Mouse (Mus musculus) hindbrain, embryonic 10.5 days (tissue): Measurements from ENCODE around the gene Lbp. TPM values are rescaled to one million over a fixed set of nuclear protein-coding genes. Genes with fewer than 3 reads are reported as not detected.

Experiments used
- DNase-seq: peaks from one replicate; pipeline ENCODE4 v3.0.0-alpha.2; 2017; ENCODE audit warnings: low spot score
- H3K27ac ChIP-seq: fragments of 300-500 bp; sonication (generic); 2 replicates; pipeline ENCODE4 v1.5.1; 2016; ENCODE audit warnings: mild to moderate bottlenecking, moderate library complexity
- H3K27me3 ChIP-seq: fragments of 300-500 bp; sonication (generic); 2 replicates; pipeline ENCODE4 v1.6.1; 2016; ENCODE audit warnings: mild to moderate bottlenecking; ENCODE audit not compliant: poor library complexity, insufficient read depth, severe bottlenecking
- H3K36me3 ChIP-seq: fragments of 300-500 bp; sonication (generic); 2 replicates; pipeline ENCODE4 v1.6.1; 2016; ENCODE audit warnings: mild to moderate bottlenecking, moderate library complexity
- H3K4me1 ChIP-seq: fragments of 300-500 bp; sonication (generic); replicated peaks from 2 replicates; pipeline ENCODE4 v1.6.1; 2016; ENCODE audit warnings: mild to moderate bottlenecking
- H3K4me3 ChIP-seq: fragments of 300-500 bp; sonication (generic); 2 replicates; pipeline ENCODE4 v1.5.1; 2016; ENCODE audit warnings: mild to moderate bottlenecking, moderate library complexity
- H3K9me3 ChIP-seq: fragments of 300-500 bp; sonication (generic); 2 replicates; pipeline ENCODE4 v1.6.1; 2016; ENCODE audit warnings: mild to moderate bottlenecking, moderate library complexity
- WGBS: fragments of 180-500 bp; shearing (Covaris S2); methylation state at CpG from one replicate; pipeline ENCODE4 v1.1.7; 2016; 5-methylcytosine and 5-hydroxymethylcytosine counted together
- polyA plus RNA-seq: library from polyadenylated mRNA; unstranded; fragments of >200 nt; fragmentation: Nextera tagmentation; extraction: Ambion mirVana; gene quantifications from 2 replicates; pipeline ENCODE4 v1.2.1, GENCODE M21; 2016

The Lbp gene
- polyA plus RNA-seq, 1 experiment from 2014 or later: 2.2 TPM

GRCm38 (mm10) chr2:158370173-158370550 lies 63.9 kb downstream of the Lbp start:
- WGBS: 5% methylated on average over 5 of the region's 5 CpGs
- Histone ChIP-seq H3K4me3 (no peak overlapping the region), H3K27ac (no peak overlapping the region), H3K4me1 (peaks cover 9% of the 10 kb centered on the region), H3K9me3 (no peaks in the 10 kb centered on the region), H3K27me3 (peaks cover 18% of the 10 kb centered on the region), H3K36me3 (no peaks in the 10 kb centered on the region)
- DNase-seq: no peak

- no peak overlapping the region for H3K27ac ChIP-seq
- DNase-seq: no peak
- peaks cover 25% of the 10 kb centered on the region for H3K4me1 ChIP-seq
- no peak overlapping the region for H3K4me3 ChIP-seq
- peaks cover 36% of the 10 kb centered on the region for H3K27me3 ChIP-seq
- no peaks in the 10 kb centered on the region for H3K9me3 ChIP-seq
- no peaks in the 10 kb centered on the region for H3K36me3 ChIP-seq
- WGBS: 78% methylated on average over 5 of the region's 5 CpGs
Observed at GRCm38 (mm10) chr2:158373061-158373460, 66.8 kb downstream of the Lbp start.

GRCm38 (mm10) chr2:158373516-158373915 lies 67.2 kb downstream of the Lbp start:
- Histone ChIP-seq H3K9me3 (no peaks in the 10 kb centered on the region), H3K4me1 (peaks cover 25% of the 10 kb centered on the region), H3K4me3 (no peak overlapping the region), H3K36me3 (no peaks in the 10 kb centered on the region), H3K27ac (no peak overlapping the region), H3K27me3 (peaks cover 38% of the 10 kb centered on the region)
- DNase-seq: no peak
- 65% methylated on average over 7 of the region's 7 CpGs for WGBS

- DNase-seq: peak; percentile 82
- no peaks in the 10 kb centered on the region for H3K36me3 ChIP-seq
- H3K9me3 ChIP-seq: no peaks in the 10 kb centered on the region
- peaks cover 22% of the 10 kb centered on the region for H3K4me1 ChIP-seq
- WGBS: under 1% methylated on average over 36 of the region's 36 CpGs
- H3K27me3 ChIP-seq: peaks cover 40% of the 10 kb centered on the region
- H3K27ac ChIP-seq: peak within 1 kb of the TSS; percentile 80
- peak within 1 kb of the TSS; percentile 59 for H3K4me3 ChIP-seq
Observed at GRCm38 (mm10) chr2:158375443-158376122, 69.3 kb downstream of the Lbp start, which contains the start of gene Snhg11. Gene Snhg11 (plus strand): TSS chr2:158375638.

- Histone ChIP-seq H3K27ac (peak overlapping the region; percentile 80), H3K4me1 (peaks cover 22% of the 10 kb centered on the region), H3K36me3 (no peaks in the 10 kb centered on the region), H3K4me3 (peak overlapping the region; percentile 59), H3K27me3 (peaks cover 40% of the 10 kb centered on the region), H3K9me3 (no peaks in the 10 kb centered on the region)
- WGBS: 26% methylated on average over 12 of the region's 12 CpGs
- DNase-seq: no peak
Observed at GRCm38 (mm10) chr2:158376123-158376687, 69.9 kb downstream of the Lbp start.

GRCm38 (mm10) chr2:158376798-158377197 lies 70.5 kb downstream of the Lbp start:
- Histone ChIP-seq H3K27ac (no peak overlapping the region), H3K4me3 (peak overlapping the region; percentile 59)
- WGBS: 75% methylated on average over 7 of the region's 7 CpGs

GRCm38 (mm10) chr2:158377811-158378210 lies 71.5 kb downstream of the Lbp start:
- H3K4me3 ChIP-seq: no peak overlapping the region
- H3K9me3 ChIP-seq: no peaks in the 10 kb centered on the region
- peaks cover 22% of the 10 kb centered on the region for H3K4me1 ChIP-seq
- H3K27ac ChIP-seq: no peak overlapping the region
- no peak for DNase-seq
- no peaks in the 10 kb centered on the region for H3K36me3 ChIP-seq
- WGBS: 82% methylated on average over 1 of the region's 1 CpGs
- peaks cover 39% of the 10 kb centered on the region for H3K27me3 ChIP-seq

More at GRCm38 (mm10) chr2:158376798-158377197, 70.5 kb downstream of the Lbp start:
- H3K27me3 ChIP-seq: peaks cover 40% of the 10 kb centered on the region
- no peaks in the 10 kb centered on the region for H3K9me3 ChIP-seq
- DNase-seq: no peak
- no peaks in the 10 kb centered on the region for H3K36me3 ChIP-seq
- peaks cover 22% of the 10 kb centered on the region for H3K4me1 ChIP-seq

- no peak overlapping the region for H3K4me3 ChIP-seq
- H3K27ac ChIP-seq: no peak overlapping the region
- no peaks in the 10 kb centered on the region for H3K9me3 ChIP-seq
- peak; percentile 65 for DNase-seq
- 48% methylated on average over 13 of the region's 13 CpGs for WGBS
- H3K27me3 ChIP-seq: peaks cover 24% of the 10 kb centered on the region
- H3K4me1 ChIP-seq: peaks cover 22% of the 10 kb centered on the region
- H3K36me3 ChIP-seq: no peaks in the 10 kb centered on the region
Observed at GRCm38 (mm10) chr2:158379354-158380078, 73.2 kb downstream of the Lbp start.

Other genes with a start within 250 kb of the Lbp start
- gene Tgm2, start 160.1 kb upstream of the Lbp start, polyA plus RNA-seq: 7.5 and 10.2 TPM in 2 replicates
- 3.7 and 4.9 TPM in 2 replicates for gene D630003M21Rik, start 77.3 kb upstream of the Lbp start, polyA plus RNA-seq
- gene Bpi, start 48.4 kb upstream of the Lbp start, polyA plus RNA-seq: not detected in 2 replicates
- 41.0 and 88.9 TPM in 2 replicates for gene Snhg11, start 69.1 kb downstream of the Lbp start, polyA plus RNA-seq
- gene Ralgapb, start 103.4 kb downstream of the Lbp start, polyA plus RNA-seq: 12.8 and 12.9 TPM in 2 replicates
- not detected in 2 replicates for gene Adig, start 196.1 kb downstream of the Lbp start, polyA plus RNA-seq
- gene Arhgap40, start 206.3 kb downstream of the Lbp start, polyA plus RNA-seq: 0.27 TPM in 1 of 2 replicates, not detected in the other